Mouse (Mus musculus): Measurements from ENCODE around the gene Pom121.

DNA sequence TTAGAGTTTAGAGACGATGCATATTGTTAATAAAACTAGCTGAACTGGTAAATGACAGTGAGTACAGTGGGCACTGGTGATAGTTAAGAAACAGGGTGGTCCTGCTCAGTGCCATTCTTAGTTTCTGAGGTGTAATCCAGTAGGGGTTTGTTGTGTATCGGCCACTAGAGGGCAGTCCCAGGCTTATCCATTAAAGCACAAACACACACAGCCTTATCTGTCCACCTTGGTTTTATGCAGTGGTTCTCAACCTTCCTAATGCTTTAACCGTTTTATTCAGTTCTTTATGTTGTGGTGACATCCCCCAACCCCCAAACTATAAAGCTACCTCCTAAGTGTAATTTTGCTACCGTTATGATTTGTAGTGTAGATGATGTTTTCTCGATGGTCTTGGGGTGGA lies 1.5 kb upstream of the Pom121 start:
- TF ChIP-seq GATA1 (IDR thresholded peaks at IDR 0.05; ENCODE audit: borderline replicate concordance, low read length) (no peak), FLI1 (IDR thresholded peaks at IDR 0.05; ENCODE audit: low read length) (no peak)
